Mouse (Mus musculus) erythroid progenitor cell, adult 5-6 weeks (primary cell): ENCODE results near the gene Polr2a. TPM values are rescaled to one million over a fixed set of nuclear protein-coding genes. Genes with fewer than 3 reads are reported as not detected.
"Not testable (repeated sequence)": the region's sequence is repeated elsewhere in the genome, so short reads cannot be mapped to it uniquely, and the experiment has no call there.

Source experiments
- ATAC-seq: replicated peaks from 2 replicates; pipeline ENCODE4 v1.8.0; 2016; ENCODE audit warnings: moderate number of reproducible peaks, mild to moderate bottlenecking, moderate TSS enrichment, inconsistent platforms; ENCODE audit not compliant: poor library complexity, low FRiP score, severe bottlenecking
- total RNA-seq, 2 experiments: library from RNA; stranded (forward) in 1 of 2; stranded (reverse) in 1 of 2; fragments of 150-400 nt in 1 of 2; fragments of 186-747, 209-891 nt in 1 of 2; gene quantifications; 2 replicates each; pipeline versions ENCODE4 v1.2.3 to v1.2.4; 2015 to 2017; ENCODE audit warnings: low replicate concordance in 2 of 2

Gene Polr2a
- total RNA-seq, 2 experiments from 2014 or later = 124 to 131 TPM

GRCm38 (mm10) chr11:69758090-69758456 is 364 bp downstream of the Polr2a start:
- peak; percentile 70 for ATAC-seq

DNA sequence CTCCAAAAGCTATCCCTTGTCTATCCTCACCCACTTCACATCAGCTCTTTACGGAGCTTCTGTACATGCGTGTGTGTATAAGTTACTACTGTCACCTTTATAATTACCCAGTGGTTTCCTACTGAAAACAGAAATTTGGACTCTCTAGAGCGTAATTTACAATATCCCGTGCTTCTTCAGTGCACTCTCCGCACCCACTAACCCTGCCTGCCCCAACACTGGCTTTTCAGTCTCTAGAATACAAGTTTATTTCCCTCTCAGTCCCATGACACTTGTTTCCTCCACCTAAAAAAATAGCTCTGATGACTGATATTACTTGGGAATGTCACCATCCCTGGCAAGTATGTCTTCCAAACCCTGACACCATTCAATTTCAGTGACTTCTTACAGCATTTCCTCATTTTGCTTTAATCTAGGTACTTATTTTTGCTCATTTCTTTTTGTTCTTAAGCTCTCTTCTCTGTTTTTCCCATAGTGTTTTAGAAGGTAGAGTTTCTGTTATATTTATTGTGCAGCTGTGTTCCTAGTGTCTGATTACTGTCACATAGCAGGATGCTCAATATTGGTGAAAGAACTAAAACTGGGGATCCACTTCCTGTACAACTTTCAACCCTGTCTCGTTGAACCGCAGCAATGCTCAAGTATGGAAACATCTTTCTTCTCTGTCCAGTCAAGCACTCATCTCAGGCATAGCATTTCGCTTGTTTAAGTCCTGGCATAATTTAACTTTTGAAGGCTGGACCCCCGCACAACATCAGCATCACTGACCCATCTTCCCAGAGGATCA is 941 bp downstream of the Polr2a start:
- ATAC-seq = peak; percentile 3; the same call in 1 of the 2 replicates

DNA sequence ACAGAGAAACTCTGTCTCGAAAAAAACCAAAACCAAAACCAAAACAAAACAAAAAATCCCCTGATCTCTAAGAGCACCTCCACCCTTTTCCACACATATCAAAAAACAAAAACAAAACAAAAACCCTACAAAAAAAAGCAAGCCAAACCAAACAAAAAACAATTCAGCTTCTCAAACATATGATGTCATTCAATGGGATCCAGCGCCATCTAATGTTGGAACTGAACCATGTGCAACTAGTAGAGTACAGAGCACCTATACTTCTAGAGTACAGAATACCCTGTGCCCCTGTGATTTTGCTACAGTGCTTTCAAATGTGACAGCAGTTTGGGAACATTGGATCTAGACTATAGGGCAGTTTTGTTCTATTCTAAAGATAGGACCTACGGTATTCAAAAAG is 3.7 kb downstream of the Polr2a start:
- no peak for ATAC-seq

DNA sequence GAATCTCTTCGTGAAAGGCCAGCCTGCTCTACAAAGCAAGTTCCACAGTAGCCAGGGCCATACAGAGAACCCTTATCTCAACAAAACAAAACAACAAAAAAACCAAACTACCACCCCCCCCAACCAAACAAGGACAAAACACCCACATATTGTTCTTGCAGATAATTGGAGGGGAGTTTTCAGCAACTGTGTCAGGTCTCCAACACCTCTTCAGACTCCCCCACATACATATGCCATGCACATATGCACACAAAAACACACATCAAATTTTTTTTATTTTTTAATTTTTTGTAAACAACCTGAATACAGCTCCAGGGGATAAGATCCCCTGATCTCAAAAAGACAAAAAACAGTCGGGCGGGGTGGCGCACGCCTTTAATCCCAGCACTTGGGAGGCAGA is 4.2 kb downstream of the Polr2a start:
- ATAC-seq = no peak

GRCm38 (mm10) chr11:69752686-69753085 is 5.8 kb downstream of the Polr2a start:
- no peak for ATAC-seq

GRCm38 (mm10) chr11:69751635-69752034 is 6.8 kb downstream of the Polr2a start:
- ATAC-seq = no peak

- ATAC-seq = not testable (repeated sequence)
Observed at GRCm38 (mm10) chr11:69731408-69731807, 27.0 kb downstream of the Polr2a start.

DNA sequence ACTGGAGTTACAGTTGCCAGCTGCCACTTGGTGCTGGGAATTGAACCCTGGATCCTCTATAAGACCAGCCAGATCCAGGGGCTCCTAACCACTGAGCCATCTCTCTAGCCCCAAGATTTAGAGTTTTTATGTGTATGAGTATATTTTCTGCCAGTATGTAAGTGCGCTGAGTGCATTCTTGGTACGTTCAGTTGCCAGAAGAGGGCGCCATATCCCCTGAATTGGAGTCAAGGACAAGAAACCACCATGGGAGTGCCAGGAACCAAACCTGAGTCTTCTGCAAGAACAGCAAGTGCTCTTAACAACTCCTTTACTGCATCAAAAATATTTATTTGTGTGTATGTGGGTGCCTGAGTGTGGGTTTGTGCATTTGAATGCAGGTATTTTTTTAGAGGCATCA is 29.4 kb downstream of the Polr2a start:
- ATAC-seq = peak; percentile 62; the same call in 1 of the 2 replicates

DNA sequence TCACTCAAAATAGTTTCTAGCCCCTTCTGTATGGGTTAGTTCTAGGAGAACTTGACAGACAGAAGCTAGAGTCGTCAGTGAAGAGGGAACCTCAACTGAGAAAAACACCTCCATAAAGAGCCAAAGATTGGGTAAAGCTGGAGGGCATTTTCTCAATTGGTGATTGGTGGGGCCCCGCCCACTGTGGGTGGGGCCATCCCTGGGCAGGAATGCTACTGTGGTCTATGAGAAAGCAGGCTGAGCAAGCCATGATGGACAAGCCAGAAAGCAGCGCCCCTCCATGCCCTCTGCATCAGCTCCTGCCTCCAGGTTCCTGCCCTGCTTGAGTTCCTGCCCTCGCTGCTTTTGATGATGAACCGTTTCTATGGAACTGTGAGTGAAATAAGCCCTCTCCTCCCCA is 32.5 kb downstream of the Polr2a start:
- ATAC-seq = no peak; the same call in 1 of the 2 replicates

- ATAC-seq = no peak
Observed at GRCm38 (mm10) chr11:69723074-69723473, 35.4 kb downstream of the Polr2a start.

GRCm38 (mm10) chr11:69720852-69721251 is 37.6 kb downstream of the Polr2a start:
- ATAC-seq = no peak

GRCm38 (mm10) chr11:69719423-69719822 is 39.0 kb downstream of the Polr2a start:
- ATAC-seq = no peak; the same call in 1 of the 2 replicates

GRCm38 (mm10) chr11:69718661-69719060 is 39.8 kb downstream of the Polr2a start:
- ATAC-seq = peak; percentile 88

GRCm38 (mm10) chr11:69716953-69717352 is 41.5 kb downstream of the Polr2a start:
- ATAC-seq = no peak

- ATAC-seq = no peak
Observed at GRCm38 (mm10) chr11:69715929-69716328, 42.5 kb downstream of the Polr2a start.

GRCm38 (mm10) chr11:69715482-69715881 is 43.0 kb downstream of the Polr2a start:
- no peak for ATAC-seq

DNA sequence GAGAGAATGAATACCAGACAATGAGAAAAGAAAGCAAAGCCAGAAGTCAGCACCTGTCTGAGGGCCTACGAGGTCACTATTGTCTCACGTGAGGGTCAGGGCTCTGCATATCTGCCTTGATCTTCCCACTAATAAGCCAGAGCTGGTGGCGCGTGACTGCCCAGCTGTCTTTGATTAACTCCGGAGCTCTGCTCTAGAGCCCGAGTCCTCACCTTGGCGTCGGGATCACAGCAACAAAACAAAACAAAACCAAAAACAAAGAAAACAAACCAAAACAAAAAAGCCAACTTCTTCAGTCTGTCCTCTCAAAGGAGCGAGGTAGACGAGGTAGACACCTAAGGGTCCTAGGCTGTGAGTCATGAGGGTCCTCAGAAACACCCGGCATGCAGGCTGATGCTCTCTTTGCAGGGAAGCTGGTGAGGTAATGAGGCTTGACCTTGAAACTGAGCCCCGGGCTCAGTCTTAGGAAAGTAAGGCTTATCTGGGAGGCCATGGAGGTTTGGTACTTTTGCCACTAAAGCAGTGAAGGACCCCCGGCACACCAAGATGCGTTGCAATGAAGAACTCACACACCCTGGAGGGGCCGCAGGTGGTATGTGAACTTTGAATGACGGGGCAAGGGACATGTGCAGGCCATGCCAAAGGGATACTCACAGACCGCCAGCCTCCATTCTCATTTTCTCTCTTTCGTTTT is 43.7 kb downstream of the Polr2a start:
- ATAC-seq = no peak

DNA sequence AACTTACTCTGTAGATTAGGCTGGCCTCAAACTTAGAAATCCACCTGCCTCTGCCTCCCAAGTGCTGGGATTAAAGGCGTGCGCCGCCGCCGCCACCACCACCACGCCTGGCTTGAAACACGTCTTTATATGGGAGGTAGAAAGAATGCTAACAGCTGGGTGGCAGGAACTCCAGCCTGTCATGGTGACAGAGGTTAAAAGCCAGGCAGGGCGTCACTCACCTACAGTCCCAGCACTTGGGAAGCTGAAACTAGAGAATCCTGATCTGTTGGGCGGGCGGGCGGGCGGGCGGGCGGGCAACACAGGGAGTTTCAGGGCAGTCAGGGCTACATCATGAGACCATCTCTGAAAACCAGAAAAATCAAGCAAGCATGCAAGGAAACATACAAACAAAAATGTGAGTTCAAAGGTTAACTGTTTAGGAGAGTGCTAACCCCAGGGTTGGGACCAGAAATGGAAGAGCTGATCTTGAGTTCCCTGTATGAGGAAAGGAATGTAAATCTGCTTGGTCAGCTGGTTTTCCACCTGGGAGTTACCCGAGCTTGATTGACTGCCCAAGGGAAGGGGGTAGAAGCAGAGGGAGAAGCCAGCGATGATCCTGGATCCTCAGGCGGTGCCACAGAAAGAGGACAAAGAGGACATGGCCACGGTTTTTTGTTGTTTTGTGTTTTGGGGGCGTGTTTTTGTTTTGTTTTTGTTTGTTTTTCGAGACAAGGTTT is 45.3 kb downstream of the Polr2a start:
- ATAC-seq = no peak

DNA sequence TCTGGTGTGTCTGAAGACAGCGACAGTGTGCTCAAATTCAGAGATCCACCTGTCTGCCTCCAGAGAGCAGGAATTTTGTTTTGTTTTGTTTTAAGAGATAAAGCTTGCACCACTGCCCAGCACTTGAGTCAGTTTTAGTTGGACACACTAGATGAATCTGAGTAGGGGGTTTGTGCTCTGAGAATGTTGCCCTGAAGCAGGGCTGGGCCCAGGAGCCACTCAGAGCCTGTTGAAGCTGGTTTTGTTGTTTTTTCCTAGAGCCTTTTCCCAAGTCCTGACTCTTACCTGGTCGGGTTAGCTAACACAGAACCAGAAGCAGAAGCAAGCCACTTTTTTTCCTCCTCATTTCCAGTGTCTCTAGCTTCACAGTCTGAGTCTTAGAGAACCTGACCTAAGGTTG is 47.4 kb downstream of the Polr2a start:
- ATAC-seq = no peak

GRCm38 (mm10) chr11:69710470-69710869 is 48.0 kb downstream of the Polr2a start:
- ATAC-seq = 0 out of 2 replicates have a peak, but pooled peaks have one; percentile 41
